Mouse (Mus musculus) embryonic fibroblast, embryonic 13.5 days (primary cell): ENCODE data around the gene Adamtsl1.

Experiments
- CTCF ChIP-seq: IDR thresholded peaks from 2 replicates; pipeline ENCODE4 v1.5.1; 2011; ENCODE audit warnings: mild to moderate bottlenecking, control low read depth, low read length, moderate library complexity, borderline replicate concordance; ENCODE audit not compliant: insufficient read depth
- POLR2A ChIP-seq: IDR thresholded peaks from 2 replicates; pipeline ENCODE4 v1.6.1; 2011; ENCODE audit warnings: low read depth, mild to moderate bottlenecking, control low read depth, low read length, moderate library complexity

DNA sequence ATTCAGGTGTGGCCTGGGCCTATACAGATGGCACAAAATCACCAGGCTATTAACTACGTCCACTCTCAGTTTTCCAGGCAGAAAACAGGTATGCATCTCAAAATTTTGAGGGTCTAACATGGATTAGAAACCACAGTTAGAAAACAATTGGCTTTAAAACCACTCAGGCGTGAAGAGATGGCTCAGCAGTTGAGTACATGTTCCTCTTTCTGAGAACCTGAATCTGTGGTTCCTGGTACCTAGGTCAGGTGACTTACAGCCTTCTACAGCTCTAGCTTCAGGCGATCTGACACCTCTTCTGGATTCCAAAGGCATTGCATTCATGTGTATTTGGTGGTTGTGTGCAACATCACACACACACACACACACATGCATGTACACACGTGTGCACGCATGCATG lies 390.2 kb downstream of the Adamtsl1 start:
- TF ChIP-seq CTCF (no peak), POLR2A (no peak)
